Mouse (Mus musculus): ENCODE data around the gene Adap1.

Adap1 gene

DNA sequence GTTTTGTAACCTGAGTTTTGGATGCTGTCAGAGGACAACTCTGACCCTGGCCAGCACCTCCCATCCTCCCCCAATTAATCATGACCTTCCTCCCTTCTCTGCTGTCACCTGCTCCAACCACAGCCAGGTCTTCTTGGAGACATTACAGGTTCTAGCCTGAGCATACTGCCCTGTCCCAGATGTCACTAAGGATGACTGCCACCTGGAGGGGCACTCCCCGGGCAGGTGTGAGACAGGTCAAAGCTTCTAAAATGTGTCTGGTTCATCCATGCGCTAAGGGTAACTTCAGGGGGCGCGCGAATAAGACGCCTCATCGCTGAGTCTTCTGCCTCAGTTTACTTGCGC lies 73.7 kb downstream of the Adap1 start:
- no peak for DNase-seq (ENCODE audit: low spot score)

DNA sequence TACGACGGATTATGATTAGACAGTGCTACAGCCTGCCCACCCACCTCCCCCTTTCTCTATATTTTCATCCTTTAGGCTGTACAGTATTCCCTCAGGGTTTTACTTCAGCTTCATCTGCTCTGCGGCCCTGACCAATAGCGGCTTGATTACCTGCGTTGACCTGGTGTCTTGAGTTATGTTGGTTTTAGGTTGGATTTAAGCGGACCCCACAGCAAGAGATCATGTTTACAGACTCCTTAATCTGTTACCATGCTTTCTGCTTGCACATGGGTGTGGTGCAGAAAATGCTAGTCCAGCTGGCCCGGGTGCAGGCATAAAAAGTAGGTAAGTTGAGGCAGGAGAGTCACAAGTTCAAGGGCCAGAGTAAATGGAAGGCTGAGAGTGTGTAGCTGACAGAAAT lies 74.1 kb downstream of the Adap1 start:
- no peak for DNase-seq (ENCODE audit: low spot score)

DNA sequence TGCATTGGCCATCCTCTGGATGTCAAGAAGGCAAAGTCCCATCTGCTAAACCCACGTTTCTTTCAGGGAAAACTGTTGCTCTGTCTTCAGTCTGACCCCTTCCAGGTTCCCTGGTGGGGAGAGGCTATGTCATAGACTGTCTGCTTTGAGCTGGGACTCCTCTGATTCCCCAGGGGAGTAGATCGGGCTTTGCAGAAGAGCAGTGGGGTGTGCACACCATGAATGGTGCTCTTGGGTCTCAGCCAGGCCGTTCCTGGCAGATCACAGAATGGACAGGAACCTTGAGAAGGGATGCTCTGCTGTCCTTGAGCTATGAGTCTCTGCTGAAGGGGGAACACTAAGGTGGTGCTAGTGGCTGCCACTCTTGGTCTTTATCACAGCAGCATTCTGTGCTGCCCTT lies 76.6 kb downstream of the Adap1 start:
- DNase-seq (ENCODE audit: low spot score), result no peak

DNA sequence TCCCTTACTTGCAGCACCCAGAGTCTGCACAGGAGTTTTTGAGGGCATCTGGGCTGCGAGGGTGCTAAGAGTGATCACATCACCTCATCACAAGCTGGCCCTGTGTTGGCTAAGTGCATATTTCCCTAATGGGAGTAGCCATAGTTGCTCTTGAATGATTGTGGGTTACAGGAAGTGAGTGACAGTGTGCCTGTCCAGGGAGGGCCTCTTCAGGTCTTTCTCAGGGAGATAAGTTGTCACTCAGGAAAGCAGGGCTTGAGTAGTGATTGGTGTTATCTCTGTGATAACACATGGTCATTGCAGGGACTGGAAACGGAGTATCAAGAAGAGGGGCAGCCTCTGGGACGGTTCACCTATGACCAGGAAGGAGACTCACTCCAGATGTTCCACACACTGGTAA lies 77.7 kb downstream of the Adap1 start:
- DNase-seq (ENCODE audit: low spot score), result no peak

DNA sequence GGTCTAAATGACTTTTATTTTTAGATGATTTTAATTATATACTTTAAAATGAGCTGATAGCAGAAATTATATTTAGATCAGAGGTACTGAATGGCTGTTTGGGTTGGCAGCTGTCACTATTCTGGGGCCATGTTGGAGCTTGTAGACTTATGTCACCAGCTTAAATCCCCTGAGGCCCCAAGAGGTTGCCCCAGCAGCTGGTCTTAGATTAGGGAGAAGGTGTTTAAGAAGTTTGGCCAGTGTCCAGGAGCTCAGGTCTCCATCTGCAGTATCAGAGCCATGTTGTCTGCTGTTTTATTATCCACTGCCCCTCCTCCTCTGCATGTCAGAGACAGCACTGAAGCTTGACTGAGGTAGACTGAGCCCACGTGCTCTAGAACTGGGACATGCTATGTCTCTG lies 82.0 kb downstream of the Adap1 start:
- DNase-seq (ENCODE audit: low spot score), result no peak

DNA sequence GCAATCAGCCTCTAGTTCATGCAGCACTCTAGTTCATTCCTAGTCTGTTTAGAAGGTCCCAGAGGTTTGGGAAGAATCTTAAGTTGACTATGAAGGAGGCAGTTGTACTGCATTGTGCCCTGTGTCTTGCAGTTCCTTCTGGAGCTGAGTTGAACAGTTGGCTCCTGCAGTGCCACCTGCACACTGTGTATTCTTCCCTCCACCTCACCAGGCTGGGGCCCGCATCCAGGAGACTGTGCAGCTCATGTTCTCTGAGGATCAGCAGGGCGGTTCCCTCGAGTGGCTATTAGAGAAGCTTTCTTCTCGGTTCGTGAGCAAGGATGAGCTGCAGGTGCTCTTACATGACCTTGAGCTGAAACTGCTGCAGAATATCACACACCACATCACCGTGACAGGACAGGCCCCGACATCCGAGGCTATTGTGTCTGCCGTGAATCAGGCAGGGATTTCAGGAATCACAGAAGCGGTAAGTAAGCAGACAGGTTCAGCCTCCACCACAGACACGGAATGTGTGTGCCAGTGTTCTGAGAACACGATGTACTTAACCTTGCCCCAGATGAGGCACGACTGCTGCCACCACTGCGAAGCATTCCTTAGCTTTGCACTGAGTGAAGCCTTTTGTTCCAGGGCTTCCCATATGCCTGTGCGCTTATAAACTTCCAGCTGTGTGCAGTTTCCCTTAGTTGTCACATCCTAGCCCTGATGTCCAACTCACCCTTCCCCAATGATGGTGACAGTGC lies 84.2 kb downstream of the Adap1 start:
- DNase-seq (ENCODE audit: low spot score), result no peak

DNA sequence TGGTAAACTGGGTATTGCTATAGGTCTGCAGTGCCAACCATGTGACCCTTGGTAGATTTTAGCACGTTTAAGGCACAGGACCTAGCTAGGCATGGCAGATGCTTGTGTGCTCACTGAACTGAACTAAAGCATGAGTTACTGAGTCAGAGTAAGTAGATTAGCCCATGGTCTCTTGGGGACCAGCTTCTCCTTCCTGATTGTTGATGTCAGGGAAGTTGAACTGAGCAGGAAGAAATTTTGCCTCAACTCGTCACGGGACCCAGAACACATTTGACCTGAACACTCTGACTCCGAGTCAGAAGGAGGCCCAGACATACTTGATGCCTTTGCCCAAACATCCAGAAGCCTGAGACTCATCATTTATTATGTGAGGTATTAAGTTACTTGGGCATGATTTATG lies 88.0 kb downstream of the Adap1 start:
- DNase-seq (ENCODE audit: low spot score), result no peak

DNA sequence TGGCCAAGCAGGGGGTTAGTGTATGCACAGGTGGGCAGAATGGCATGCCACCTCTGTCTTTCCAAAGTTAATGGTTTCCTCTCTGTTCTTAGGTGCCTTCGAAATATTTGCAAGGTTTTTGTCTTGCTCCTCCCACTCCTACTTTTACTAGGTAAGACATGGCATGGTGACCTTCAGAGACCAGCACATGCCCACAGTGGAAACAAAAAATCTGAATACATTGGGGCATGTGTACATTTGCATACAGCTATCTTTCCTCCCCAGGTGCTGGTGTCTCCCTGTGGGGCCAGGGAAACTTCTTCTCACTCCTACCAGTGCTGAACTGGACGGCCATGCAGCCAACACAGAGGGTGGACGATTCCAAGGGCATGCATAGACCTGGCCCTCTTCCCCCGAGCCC lies 91.0 kb downstream of the Adap1 start:
- no peak for DNase-seq (ENCODE audit: low spot score)

DNA sequence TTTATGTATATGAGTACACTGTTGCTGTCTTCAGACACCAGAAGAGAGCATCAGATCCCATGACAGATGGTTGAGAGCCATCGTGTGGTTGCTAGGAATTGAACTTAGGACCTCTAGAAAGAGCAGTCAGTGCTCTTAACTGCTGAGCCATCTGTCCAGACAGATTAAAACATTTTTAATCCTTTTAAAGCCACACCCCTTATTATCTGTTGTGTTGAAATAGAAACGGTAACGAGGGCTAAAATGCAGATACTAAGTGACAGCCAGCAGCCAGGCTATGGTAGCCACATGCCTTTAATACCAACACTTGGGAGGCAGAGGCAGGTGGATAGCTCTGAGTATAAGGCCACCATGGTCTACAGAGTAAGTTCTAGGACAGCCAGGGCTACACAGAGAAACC lies 93.3 kb downstream of the Adap1 start:
- DNase-seq (ENCODE audit: low spot score), result peak; percentile 43

DNA sequence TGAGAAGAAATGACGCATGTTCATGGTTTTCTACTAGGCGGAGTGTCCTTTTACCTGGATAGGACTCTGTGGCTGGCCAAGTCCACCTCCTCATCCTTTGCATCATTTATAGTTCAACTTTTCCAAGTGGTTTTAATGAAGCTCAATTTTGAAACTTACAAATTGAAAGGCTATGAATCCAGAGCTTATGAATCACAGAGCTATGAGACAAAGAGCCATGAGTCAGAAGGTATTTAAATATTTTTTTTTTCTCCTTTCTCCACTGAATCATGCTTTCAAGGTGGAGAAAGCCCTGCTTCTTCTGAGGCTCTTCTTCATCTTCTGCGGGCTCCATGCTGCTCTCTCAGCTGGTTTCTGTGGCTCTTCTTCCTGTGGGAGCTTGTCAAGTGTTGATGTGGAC lies 95.7 kb downstream of the Adap1 start:
- no peak for DNase-seq (ENCODE audit: low spot score)

DNA sequence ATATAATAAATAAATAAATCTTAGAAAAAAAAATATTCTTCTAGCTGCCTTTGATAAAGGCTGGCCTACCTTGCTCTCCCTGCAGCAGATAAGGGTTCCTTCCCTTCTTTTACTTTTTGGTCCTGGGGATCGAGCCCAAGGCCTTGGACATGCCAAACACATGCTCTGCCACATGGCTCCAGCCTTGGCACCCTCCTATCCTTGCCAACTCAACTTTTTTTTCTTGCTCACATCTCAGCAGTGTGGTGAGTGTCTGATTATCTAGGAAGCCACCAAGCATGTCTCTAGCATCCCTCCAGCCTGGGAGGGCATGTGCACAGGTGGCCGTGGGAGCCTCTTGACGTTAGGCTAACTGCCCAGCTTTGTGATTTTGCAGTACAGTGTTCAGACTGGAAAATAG lies 97.1 kb downstream of the Adap1 start:
- no peak for DNase-seq (ENCODE audit: low spot score)

DNA sequence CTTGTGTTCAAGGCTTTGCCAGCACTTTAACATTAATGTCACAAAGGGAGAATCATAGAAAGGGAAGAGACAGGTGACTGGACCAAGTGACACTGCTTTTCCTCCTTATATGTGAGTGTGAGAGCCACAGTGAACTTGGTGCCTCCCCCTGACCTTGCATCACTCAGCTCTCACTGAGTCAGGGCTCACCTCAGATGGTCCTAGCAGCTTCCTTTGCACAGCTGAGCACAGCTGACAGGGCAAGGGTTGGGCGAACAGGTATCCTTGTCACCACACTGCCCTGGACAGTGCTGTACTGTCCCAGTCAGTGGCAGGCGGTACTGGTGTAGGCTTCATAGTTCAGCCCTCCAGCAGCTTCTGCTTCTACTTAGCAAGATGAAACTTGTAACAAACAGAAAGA lies 97.8 kb downstream of the Adap1 start:
- DNase-seq (ENCODE audit: low spot score), result no peak

DNA sequence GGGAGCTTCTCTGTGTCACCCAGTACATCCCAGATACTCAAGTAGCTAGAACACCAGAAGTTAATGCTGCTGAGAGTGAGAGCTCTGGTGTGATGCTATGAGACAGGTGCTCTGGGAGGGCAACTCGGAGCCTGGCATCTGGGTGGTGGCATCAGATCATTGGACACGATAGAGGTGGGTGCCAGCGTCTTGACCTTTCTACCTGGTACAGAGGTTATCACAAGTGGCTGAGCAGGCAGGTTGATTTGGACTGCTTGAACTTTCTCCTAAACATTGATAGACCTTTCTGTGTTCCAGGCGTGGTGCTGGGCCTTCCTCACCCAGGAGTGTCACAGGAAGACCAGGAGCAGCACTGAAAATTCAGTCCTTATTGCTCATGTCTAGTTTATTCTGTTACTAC lies 98.2 kb downstream of the Adap1 start:
- no peak for DNase-seq (ENCODE audit: low spot score)

DNA sequence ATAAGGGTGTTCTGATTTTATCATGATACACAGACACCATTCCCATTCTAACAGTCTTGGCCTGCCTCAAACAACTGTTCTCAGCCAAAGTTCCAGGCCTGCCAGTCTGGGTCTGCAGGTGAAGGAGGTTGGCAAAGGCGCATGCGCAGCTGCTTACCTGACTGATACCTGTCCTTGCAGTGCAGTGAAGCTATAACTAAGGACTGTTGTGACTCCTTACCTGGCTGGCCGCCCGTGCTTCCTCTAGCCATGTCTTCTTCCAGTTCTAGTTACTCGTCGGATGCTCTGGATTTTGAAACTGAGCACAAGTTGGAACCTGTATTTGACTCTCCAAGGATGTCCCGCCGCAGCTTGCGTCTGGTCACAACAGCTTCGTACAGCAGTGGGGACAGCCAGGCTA lies 102.1 kb downstream of the Adap1 start:
- no peak for DNase-seq (ENCODE audit: low spot score)

Data from retina, embryonic 14.5 days (tissue).